Mouse (Mus musculus) T-helper 1 cell (primary cell): ENCODE results near the gene Olfr90.

ENCODE experiments used
- in situ Hi-C: fragments of 300-600 bp; cut with MboI, MseI; formaldehyde crosslinking; loops from one replicate; pipeline ENCODE4 v1.15.1; 2025; ENCODE audit warnings: high pct_unique_total_duplicates

Gene Olfr90

GRCm38 (mm10) chr17:37062101-37062641, 26.1 kb downstream of the Olfr90 start:
- in situ Hi-C loops = no loop called here

DNA sequence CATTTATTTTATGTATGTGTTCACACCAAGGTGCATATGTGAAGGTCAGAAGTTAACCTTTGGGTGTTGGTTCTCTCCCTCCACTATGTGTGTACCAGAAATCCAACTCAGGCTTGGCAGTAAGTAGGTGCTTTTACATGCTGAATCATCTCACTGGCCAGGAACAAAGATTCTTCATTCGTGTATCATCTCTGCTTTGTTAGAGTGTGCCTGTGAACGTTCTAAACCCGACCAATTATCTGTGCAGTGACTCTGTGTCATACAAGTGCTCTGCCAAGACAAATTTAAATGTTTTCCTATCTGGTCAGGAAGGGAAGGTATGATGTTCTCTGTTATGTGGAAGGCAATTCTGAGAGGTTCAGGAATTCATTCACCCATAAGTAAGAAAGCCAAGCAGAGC, 26.9 kb downstream of the Olfr90 start:
- in situ Hi-C loops = no loop called here

- in situ Hi-C loops = no loop called here
Observed at GRCm38 (mm10) chr17:37056957-37057356, 31.3 kb downstream of the Olfr90 start.

GRCm38 (mm10) chr17:37051745-37052144, 36.6 kb downstream of the Olfr90 start:
- in situ Hi-C loops = no loop called here

DNA sequence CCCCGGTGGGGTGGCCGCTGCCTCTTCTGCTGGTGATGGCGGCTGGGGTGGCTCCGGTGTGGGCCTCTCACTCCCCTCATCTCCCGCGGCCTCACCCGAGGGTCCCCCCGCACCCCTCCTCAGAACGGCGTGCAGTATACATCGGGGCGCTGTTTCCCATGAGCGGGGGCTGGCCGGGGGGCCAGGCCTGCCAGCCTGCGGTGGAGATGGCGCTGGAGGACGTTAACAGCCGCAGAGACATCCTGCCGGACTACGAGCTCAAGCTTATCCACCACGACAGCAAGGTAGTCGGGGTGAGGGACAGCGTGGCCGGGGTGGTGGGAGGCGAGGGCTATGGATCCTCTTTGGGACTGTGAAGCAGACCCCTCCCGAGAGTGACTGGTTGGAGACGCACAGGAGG, 37.4 kb downstream of the Olfr90 start:
- in situ Hi-C loops = no loop called here

- in situ Hi-C loops = no loop called here
Observed at GRCm38 (mm10) chr17:37050399-37050798, 37.9 kb downstream of the Olfr90 start.

GRCm38 (mm10) chr17:37049570-37050310, 38.6 kb downstream of the Olfr90 start:
- in situ Hi-C loops = loop anchor here (5.0 kb wide), 2 partner anchors 107 to 212 kb away; partner anchors contain the start of genes Rnf39 and Trim26

- in situ Hi-C loops = loop anchor here (5.0 kb wide), 2 partner anchors 106 to 211 kb away; partner anchors contain the start of genes Rnf39 and Trim26
Observed at GRCm38 (mm10) chr17:37048383-37048782, 39.9 kb downstream of the Olfr90 start.

GRCm38 (mm10) chr17:37047981-37048380, 40.3 kb downstream of the Olfr90 start:
- in situ Hi-C loops = loop anchor here (5.0 kb wide), 2 partner anchors 106 to 211 kb away; partner anchors contain the start of genes Rnf39 and Trim26

DNA sequence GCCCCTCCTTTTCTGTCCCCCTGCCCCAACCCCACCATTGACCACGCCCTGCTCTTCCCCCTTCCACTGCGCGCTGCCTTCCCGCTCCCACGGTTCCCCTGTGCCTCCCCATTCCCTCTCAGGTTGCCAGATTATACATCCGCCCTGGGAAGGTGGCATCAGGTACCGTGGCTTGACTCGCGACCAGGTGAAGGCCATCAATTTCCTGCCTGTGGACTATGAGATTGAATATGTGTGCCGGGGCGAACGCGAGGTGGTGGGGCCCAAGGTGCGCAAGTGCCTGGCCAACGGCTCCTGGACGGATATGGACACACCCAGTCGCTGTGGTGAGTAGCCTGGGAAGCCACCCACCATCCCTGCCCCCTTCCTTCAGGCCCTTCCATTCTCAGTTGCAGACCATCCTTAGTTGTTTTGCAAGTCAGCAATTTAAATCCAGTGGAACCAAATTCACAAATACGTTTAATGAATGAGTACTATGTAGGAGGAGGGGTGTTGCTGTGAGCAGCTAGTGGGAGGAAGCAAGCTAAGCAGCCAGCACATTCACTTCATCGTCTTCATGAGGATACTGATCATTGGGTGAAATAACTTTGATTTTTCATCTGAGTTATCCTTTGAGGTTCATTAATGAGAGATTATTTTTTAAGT, 40.8 kb downstream of the Olfr90 start:
- in situ Hi-C loops = loop anchor here (5.0 kb wide), 2 partner anchors 105 to 210 kb away; partner anchors contain the start of genes Rnf39 and Trim26

GRCm38 (mm10) chr17:37046312-37047112, 41.8 kb downstream of the Olfr90 start:
- in situ Hi-C loops = loop anchor here (5.0 kb wide), 2 partner anchors 104 to 209 kb away; partner anchors contain the start of genes Rnf39 and Trim26

- in situ Hi-C loops = loop anchor here (5.0 kb wide), 2 partner anchors 103 to 208 kb away; partner anchors contain the start of genes Rnf39 and Trim26
Observed at GRCm38 (mm10) chr17:37045611-37046311, 42.5 kb downstream of the Olfr90 start, which contains the start of gene Gabbr1. Gene Gabbr1, plus strand, starts transcription at chr17:37045966.

DNA sequence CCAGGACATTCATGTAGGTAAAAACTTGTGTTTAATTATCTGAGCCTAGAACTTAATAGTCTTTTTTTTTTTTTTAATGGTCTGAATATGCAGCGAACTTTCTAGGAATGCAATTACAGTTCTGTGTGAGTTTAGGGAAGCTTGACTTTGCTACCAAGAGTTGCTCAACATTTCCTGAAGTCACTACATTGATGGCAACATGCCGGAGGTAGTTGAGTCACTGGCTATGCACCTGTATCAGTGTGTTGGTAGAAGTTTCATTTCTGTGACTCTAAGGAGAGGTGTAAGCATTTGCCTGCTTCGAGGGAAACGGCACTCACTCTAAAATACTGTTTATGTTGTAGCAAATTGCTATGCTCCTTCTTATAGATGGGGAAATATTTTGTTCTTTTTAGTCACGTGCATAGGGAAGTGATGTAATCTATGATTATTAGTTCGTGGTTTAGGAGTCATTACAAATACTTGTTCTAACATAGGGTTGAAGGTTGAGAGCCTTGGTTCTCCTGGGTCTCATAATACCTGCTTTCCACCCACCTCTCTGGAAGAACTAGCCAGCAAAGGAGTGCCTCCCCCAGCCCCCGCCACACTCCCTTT, 43.6 kb downstream of the Olfr90 start:
- in situ Hi-C loops = loop anchor here (5.0 kb wide), 2 partner anchors 102 to 207 kb away; partner anchors contain the start of genes Rnf39 and Trim26

GRCm38 (mm10) chr17:37039127-37039894, 49.0 kb downstream of the Olfr90 start:
- in situ Hi-C loops = no loop called here
